Mouse (Mus musculus) stomach, embryonic 14.5 days (tissue): Measurements from ENCODE around the gene Casc3. TPM values are rescaled to one million over a fixed set of nuclear protein-coding genes. Genes with fewer than 3 reads are reported as not detected.

Experiments used
- ATAC-seq: fragments of 200-750 bp; cut with Nextera tagmentation; 2 replicates; pipeline ENCODE4 v1.8.0; 2017; ENCODE audit warnings: low read depth, moderate TSS enrichment; ENCODE audit not compliant: insufficient number of reproducible peaks, insufficient read depth, low FRiP score
- H3K27ac ChIP-seq: fragments of 300-500 bp; sonication (generic); 2 replicates; pipeline ENCODE4 v1.5.1; 2014; ENCODE audit warnings: mild to moderate bottlenecking, low read length, moderate library complexity, mixed read lengths
- H3K27me3 ChIP-seq: fragments of 300-500 bp; sonication (generic); 2 replicates; pipeline ENCODE4 v1.6.1; 2014; ENCODE audit warnings: low read length, control low read depth, mixed read lengths; ENCODE audit not compliant: control insufficient read depth, insufficient read depth
- H3K36me3 ChIP-seq: fragments of 300-500 bp; sonication (generic); 2 replicates; pipeline ENCODE4 v1.6.1; 2014; ENCODE audit warnings: mild to moderate bottlenecking, control low read depth, low read length, moderate library complexity, mixed read lengths; ENCODE audit not compliant: control insufficient read depth, insufficient read depth
- H3K4me1 ChIP-seq: fragments of 300-500 bp; sonication (generic); 2 replicates; pipeline ENCODE4 v1.6.1; 2014; ENCODE audit warnings: low read length, control low read depth, mixed read lengths; ENCODE audit not compliant: control insufficient read depth, insufficient read depth
- H3K4me2 ChIP-seq: fragments of 300-500 bp; sonication (generic); replicated peaks from 2 replicates; pipeline ENCODE4 v1.6.1; 2014; ENCODE audit warnings: low read depth, low read length, control low read depth
- H3K4me3 ChIP-seq: fragments of 300-500 bp; sonication (generic); 2 replicates; pipeline ENCODE4 v1.5.1; 2014; ENCODE audit warnings: low read depth, low read length, control low read depth
- H3K9ac ChIP-seq: fragments of 300-500 bp; sonication (generic); replicated peaks from 2 replicates; pipeline ENCODE4 v1.6.1; 2014; ENCODE audit warnings: low read depth, mild to moderate bottlenecking, control low read depth, low read length, moderate library complexity, mixed read lengths
- H3K9me3 ChIP-seq: fragments of 300-500 bp; sonication (generic); 2 replicates; pipeline ENCODE4 v1.6.1; 2016; ENCODE audit warnings: low read depth, low read length, control low read depth; ENCODE audit not compliant: control insufficient read depth
- WGBS: fragments of 180-500 bp; shearing (Covaris S2); extraction: QIAGEN DNeasy Blood & Tissue Kit; methylation state at CpG from one replicate; pipeline ENCODE4 v1.1.7; 2014; 5-methylcytosine and 5-hydroxymethylcytosine counted together
- polyA plus RNA-seq: library from polyadenylated mRNA; unstranded; fragments of >200 nt; fragmentation: Nextera tagmentation; extraction: Ambion mirVana; gene quantifications from 2 replicates; pipeline ENCODE4 v1.2.1, GENCODE M21; 2014

The Casc3 gene
- polyA plus RNA-seq, 1 experiment from 2014 or later = 33.7 TPM

DNA sequence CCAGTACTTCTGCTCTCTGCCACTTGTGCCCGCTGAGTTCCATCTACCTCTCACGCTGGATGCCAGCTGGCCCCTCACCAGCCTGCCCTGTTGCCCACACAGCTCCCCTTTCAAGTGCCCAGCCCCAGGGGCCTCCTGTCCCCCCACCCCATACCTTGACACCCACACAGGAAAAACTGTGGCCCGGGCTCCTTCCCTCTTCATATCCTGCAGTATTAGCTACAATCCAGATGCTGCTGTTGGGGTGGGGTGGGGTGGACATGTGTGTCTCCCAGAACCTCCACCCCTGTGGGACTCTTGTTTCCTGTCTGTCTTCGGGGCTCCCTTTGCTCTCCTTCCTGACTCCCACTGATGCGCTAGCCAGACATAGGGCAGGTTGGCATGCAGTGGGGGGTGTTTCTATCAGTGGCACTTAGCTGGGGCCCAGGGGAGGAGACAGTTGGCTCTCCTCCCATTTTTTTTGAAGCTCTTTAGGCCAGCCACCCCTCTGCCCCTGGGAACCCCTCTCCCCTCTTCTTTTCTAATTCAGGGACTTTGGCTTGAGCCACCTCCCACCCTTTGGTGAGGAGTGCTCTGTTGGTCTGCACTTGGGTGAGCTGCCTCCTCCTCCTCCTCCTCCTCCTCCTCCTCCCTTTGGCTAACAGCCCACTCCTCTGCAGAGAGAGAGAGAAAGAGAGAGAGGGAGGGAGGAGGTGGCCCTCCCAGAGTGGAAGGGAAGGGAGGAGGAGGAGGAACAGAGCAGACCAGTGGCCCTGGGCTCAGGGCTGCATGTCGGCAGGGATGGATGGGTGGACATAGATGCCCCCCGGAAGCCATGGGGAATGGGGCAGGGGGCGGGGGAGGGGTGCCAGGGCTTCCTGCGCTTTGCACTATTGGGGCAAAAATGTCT lies 39.0 kb upstream of the Casc3 start:
- H3K4me2 ChIP-seq = no peak overlapping the region
- no peaks in the 10 kb centered on the region for H3K9me3 ChIP-seq
- peak; percentile 26; the same call in 1 of the 2 replicates for ATAC-seq
- 46% methylated on average over 9 of the region's 9 CpGs for WGBS
- peaks cover 60% of the 10 kb centered on the region for H3K36me3 ChIP-seq
- H3K4me3 ChIP-seq = no peak overlapping the region
- peaks cover 39% of the 10 kb centered on the region for H3K4me1 ChIP-seq
- H3K27me3 ChIP-seq = no peaks in the 10 kb centered on the region
- H3K9ac ChIP-seq = no peak overlapping the region
- H3K27ac ChIP-seq = peak overlapping the region; percentile 44; the same call in 1 of the 2 replicates

DNA sequence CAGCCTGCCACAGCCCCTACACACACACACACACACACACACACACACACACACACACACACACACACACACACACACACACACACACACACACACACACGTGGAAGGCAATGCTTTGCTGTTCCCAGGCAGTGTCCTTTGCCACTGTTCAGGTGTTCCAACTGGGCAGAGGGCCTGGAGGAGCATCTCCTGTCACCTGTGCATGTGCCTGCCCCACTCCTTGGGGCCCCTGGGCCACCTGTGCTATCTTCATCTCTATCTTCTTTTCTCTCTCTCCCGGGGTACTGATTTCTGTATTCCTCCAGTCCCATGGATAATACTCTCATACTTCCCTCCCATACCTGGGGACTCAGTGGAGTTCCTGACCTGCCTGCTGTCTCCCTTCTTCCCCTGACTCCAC lies 38.4 kb upstream of the Casc3 start:
- Histone ChIP-seq H3K36me3 (peaks cover 58% of the 10 kb centered on the region), H3K9ac (no peak overlapping the region), H3K4me3 (no peak overlapping the region), H3K4me2 (no peak overlapping the region), H3K27ac (no peak overlapping the region), H3K4me1 (peaks cover 39% of the 10 kb centered on the region), H3K27me3 (no peaks in the 10 kb centered on the region), H3K9me3 (no peaks in the 10 kb centered on the region)
- ATAC-seq = no peak
- 40% methylated on average over 1 of the region's 2 CpGs for WGBS

DNA sequence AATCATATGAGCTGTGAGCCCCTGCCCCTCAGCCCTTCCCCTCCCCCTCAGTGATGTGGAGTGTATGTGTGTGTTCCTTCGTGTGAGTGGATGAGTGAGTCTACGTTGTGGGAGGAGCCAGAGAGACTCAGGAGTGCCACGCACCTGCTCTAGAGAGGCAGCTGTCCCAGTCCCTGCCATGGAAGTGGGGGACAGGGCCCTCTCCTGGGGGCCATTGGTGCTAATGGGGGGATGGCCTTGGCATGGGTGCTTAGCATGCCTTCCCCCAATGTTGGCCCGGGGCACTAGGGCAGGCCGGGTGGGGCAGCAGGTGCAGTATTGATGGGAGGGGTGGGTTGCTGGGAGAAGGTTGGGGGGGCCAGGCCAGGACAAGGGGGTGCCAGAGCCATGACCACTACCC lies 37.9 kb upstream of the Casc3 start:
- Histone ChIP-seq H3K4me3 (no peak overlapping the region), H3K9me3 (no peaks in the 10 kb centered on the region), H3K36me3 (peaks cover 55% of the 10 kb centered on the region), H3K9ac (no peak overlapping the region), H3K4me2 (0 out of 2 replicates have a peak overlapping the region, but pooled peaks have one; percentile 30), H3K4me1 (peaks cover 39% of the 10 kb centered on the region), H3K27ac (peak overlapping the region; percentile 7; the same call in 1 of the 2 replicates), H3K27me3 (no peaks in the 10 kb centered on the region)
- WGBS = 42% methylated on average over 5 of the region's 5 CpGs
- no peak for ATAC-seq

DNA sequence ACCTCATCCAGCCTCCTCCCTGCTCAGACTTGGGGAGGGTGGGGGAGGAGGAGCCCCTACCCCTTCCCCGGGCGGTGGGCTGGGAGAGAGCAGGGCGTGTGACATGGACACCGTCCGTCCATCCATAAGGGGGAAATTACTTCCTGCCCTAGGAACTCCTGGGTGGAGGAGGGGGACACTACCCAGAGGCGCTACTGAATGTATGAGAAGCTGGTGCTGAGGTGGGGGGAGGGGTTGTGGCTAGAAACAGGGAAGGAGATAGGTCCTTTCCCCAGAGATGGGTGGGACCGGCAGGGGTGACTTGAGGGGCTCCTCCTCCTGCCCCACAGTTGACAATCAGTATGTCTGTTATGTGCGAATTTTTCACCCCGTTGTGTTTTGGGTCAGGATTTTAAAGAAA lies 37.4 kb upstream of the Casc3 start:
- ATAC-seq = no peak
- peak overlapping the region; percentile 30; the same call in 1 of the 2 replicates for H3K4me2 ChIP-seq
- peaks cover 39% of the 10 kb centered on the region for H3K4me1 ChIP-seq
- 20% methylated on average over 9 of the region's 9 CpGs for WGBS
- no peaks in the 10 kb centered on the region for H3K9me3 ChIP-seq
- peaks cover 51% of the 10 kb centered on the region for H3K36me3 ChIP-seq
- no peak overlapping the region for H3K4me3 ChIP-seq
- H3K27ac ChIP-seq = peak overlapping the region; percentile 7; the same call in 1 of the 2 replicates
- H3K27me3 ChIP-seq = no peaks in the 10 kb centered on the region
- no peak overlapping the region for H3K9ac ChIP-seq

DNA sequence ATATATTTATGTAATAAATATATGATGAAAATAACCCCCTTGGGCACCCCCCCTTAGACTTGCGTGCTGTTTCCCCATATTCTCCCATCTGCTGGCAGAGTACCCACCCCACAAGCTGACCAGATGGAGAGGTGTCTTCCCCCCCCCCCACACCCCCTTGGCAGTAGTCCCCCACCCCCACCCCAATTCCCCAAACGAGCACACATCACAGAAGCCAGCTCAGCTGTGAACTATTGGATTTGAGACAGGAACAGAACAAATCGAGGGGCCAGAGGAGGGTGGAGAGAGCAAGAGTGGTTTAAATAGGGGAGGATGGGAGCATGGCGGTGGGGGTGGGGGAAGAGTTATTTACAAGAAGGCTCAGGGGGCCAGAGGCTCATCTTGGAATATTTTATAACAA lies 37.0 kb upstream of the Casc3 start:
- Histone ChIP-seq H3K4me1 (peaks cover 40% of the 10 kb centered on the region), H3K4me2 (peak overlapping the region; percentile 30), H3K9me3 (no peaks in the 10 kb centered on the region), H3K27me3 (no peaks in the 10 kb centered on the region), H3K4me3 (peak overlapping the region; percentile 1; the same call in 1 of the 2 replicates), H3K36me3 (peaks cover 48% of the 10 kb centered on the region), H3K9ac (no peak overlapping the region), H3K27ac (peak overlapping the region; percentile 23; the same call in 1 of the 2 replicates)
- ATAC-seq = no peak
- WGBS = 23% methylated on average over 4 of the region's 4 CpGs

DNA sequence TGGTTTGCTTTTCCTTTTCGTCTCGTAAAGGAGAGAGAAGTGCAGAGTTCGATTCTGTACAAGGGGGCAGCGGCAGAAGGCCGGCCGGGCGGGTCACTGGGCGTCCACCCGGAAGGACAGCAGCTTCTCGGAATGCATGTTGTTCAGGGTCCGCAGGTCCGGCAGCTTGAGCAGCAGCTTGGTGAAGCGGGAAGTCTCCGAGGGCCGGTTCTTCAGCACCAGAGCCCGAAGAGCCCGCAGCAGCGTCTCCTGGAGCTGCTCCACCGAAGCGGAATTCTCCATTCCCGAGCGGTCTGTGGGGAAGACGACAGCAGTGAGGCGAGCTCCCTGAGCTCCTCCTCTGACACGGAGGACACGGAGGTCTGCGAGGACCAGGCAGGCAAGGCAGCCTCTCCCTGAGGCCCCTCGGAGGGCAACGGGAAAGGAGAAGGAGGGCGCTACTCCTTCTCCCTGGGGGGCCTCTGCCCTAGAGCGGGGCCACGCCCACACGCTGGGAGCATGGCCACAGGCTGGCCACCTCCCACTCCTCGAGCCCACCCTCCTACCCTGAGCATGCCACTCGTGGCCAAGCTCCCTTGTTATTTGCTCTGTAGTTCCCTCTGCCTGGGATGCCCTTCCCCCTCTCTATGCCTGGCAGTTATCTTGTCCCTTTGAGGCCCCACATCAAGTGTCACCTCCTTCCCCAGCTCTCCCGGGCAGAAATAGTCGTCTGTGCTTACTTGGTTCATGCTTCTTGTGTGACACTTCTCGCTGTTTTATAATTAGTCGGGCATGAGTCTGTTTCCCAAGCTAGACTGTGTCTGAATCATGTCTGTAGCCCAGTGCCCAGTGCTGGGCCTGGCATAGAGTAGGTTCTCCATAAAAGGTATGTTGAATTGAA lies 36.3 kb upstream of the Casc3 start:
- no peak for ATAC-seq
- Histone ChIP-seq H3K27me3 (no peaks in the 10 kb centered on the region), H3K9me3 (no peaks in the 10 kb centered on the region), H3K9ac (peak overlapping the region; percentile 28; the same call in 1 of the 2 replicates), H3K36me3 (peaks cover 42% of the 10 kb centered on the region), H3K4me3 (peak overlapping the region; percentile 1), H3K4me2 (peak overlapping the region; percentile 30), H3K27ac (peak overlapping the region; percentile 23; the same call in 1 of the 2 replicates), H3K4me1 (peaks cover 42% of the 10 kb centered on the region)
- WGBS = 18% methylated on average over 39 of the region's 39 CpGs

DNA sequence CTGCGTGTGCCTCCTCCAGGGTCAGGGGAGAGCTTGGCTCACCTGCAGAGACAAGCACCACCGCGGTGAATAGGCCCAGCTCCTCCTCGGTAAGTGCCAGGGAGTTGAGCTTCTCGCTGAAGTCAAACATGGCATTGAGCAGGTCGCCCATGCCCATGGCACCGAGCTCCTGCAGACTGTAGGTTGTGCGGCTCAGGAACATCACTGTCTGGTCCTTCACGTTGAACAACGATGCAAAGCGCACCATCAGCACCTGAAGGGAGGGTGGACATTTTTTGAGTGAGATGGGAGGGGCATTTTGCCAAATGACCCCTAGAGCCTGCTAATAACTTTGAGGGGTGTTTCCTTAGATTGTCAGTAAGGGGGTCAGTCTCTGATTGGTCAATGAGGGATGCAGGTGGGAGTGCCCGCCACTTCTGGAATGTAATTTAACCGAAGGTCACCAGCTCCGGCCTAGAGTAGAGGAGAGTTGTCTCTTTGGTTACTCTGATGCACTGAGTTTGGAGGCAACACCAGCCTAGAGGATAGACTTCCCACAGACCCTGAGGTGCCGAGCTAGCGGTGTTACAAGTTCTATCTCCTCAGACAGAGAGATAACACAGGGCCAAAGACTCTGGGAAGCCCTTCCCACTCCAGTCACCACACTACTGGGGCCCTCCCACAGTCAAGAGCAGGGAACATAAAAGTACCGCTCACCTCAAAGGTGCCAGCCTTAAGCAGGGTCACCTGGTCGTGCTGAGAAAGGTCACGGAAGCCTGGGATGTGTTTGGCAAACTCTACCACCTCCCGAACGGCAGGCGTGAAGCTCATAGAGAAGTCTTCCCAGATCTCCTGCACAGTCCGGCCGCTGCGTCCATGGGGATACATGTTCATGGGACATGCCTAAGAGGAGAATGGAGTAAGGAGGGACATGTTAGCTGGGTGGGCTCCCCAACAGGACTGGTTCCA lies 35.4 kb upstream of the Casc3 start:
- ATAC-seq = no peak
- Histone ChIP-seq H3K27ac (no peak overlapping the region; the same call in 1 of the 2 replicates), H3K4me3 (no peak overlapping the region), H3K9ac (no peak overlapping the region), H3K36me3 (peaks cover 33% of the 10 kb centered on the region), H3K4me1 (peaks cover 44% of the 10 kb centered on the region), H3K9me3 (no peaks in the 10 kb centered on the region), H3K4me2 (no peak overlapping the region), H3K27me3 (no peaks in the 10 kb centered on the region)
- WGBS = 84% methylated on average over 25 of the region's 25 CpGs
